Mouse (Mus musculus): ENCODE measurements at regions not wholly inside any gene's neighbourhood (a gene's known extent, or its start where the extent isn't known, plus 50 kb on each side); places are given as distances from the start of the nearest gene placed in this dataset.

DNA sequence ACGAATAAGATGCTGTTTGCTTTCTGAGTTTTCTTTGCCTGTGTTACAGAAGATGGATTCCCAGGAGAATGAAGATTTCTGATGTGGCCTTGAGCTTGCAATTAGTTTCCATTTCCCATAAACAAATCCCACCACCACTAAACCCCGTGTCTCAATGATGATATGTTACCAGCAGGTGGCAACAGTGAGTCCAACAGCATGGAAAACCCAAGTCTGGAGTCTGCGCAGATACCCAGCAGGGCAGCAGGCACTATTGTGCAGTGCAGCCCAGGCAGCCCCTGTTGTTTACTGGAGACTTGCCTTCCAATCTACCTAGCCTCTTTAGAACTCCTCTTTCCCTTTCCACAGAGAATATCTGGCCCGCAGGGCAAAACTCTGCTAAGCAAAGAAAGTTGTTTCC lies 62.7 kb downstream of the Bmp2 start:
- Histone ChIP-seq H3K4me2 (no peak overlapping the region), H3K4me1 (no peaks in the 10 kb centered on the region), H3K9ac (no peak overlapping the region), H3K9me3 (no peaks in the 10 kb centered on the region), H3K27ac (replicated peaks) (no peak overlapping the region), H3K27me3 (replicated peaks) (no peaks in the 10 kb centered on the region), H3K4me3 (no peak overlapping the region), H3K36me3 (no peaks in the 10 kb centered on the region)
- WGBS, result 26% methylated on average over 4 of the region's 4 CpGs
- no peak for ATAC-seq (ENCODE audit: extremely low read depth, insufficient number of reproducible peaks, low FRiP score, low TSS enrichment)

DNA sequence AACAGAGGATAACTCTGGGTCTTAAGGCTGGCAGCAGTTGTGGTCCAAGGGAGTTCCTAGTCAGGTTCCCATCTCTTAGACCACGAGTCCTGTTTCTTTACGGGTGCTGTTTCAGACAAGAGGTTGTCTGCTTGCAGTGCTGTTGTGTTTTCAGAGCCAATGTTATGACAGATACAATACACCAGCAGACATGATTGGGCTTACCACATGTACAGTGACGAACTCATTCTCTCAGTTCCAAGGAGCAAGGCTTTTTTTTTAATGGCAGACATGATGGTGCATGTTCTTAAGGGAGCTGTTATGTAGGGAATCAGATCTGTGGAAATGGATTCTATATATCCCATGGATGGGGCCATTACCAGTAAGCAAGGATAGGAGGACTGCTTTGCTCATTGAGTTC lies 63.3 kb downstream of the Bmp2 start:
- Histone ChIP-seq H3K27ac (replicated peaks) (no peak overlapping the region), H3K4me3 (no peak overlapping the region), H3K9ac (no peak overlapping the region), H3K36me3 (no peaks in the 10 kb centered on the region), H3K9me3 (no peaks in the 10 kb centered on the region), H3K4me2 (no peak overlapping the region), H3K27me3 (replicated peaks) (no peaks in the 10 kb centered on the region), H3K4me1 (no peaks in the 10 kb centered on the region)
- no peak for ATAC-seq (ENCODE audit: extremely low read depth, insufficient number of reproducible peaks, low FRiP score, low TSS enrichment)
- WGBS, result 75% methylated on average over 3 of the region's 3 CpGs

DNA sequence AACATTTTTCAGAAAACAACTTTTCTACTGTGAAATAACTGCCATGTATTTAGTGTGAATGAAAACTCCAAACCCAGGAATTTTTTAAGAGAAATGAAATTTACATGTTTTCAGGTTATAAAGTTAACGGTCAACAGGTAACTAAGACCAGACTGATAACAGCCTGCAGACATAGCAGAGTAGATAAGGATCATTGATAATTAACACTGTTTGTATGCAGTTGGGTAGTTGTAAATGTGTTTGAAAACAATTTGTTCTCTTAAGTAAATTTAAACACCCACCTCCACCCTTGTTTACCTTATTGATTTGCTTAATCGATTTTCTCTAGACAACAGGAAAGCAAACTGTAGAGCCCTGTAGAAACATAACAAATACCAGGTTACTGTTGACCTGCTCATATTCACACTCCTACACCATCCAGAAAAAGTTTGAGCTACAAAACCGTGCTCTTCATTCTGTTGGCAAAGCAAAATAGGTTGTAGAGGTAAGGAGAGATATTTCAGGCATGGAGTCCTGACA lies 65.4 kb downstream of the Bmp2 start:
- no peak overlapping the region for H3K4me2 ChIP-seq
- no peak overlapping the region for H3K4me3 ChIP-seq
- no peaks in the 10 kb centered on the region for H3K27me3 ChIP-seq (replicated peaks)
- no peaks in the 10 kb centered on the region for H3K4me1 ChIP-seq
- WGBS, result 61% methylated on average over 3 of the region's 3 CpGs
- no peak for ATAC-seq (ENCODE audit: extremely low read depth, insufficient number of reproducible peaks, low FRiP score, low TSS enrichment)
- no peak overlapping the region for H3K27ac ChIP-seq (replicated peaks)
- H3K36me3 ChIP-seq, result no peaks in the 10 kb centered on the region
- H3K9ac ChIP-seq, result no peak overlapping the region
- no peaks in the 10 kb centered on the region for H3K9me3 ChIP-seq

DNA sequence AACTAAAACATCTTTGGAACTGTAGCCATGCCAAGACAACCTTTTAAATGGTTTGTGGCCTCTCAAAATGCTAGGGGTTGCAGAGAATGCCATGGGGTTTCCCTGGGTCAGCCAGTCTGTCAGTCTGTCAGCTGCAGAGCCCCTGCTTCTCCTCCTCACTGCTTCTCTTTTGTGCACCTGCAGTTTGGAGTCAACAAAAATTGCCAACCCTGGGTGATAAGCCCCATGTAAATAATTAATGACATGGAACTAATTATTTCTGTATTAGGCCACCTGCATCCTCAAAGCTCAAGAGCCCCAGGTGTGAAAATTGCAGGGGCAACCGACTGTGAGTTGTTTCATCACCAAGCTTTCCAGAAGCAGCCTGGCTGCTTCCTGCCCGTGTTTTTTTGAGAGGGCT lies 70.6 kb downstream of the Bmp2 start:
- no peaks in the 10 kb centered on the region for H3K36me3 ChIP-seq
- H3K4me3 ChIP-seq, result no peak overlapping the region
- ATAC-seq (ENCODE audit: extremely low read depth, insufficient number of reproducible peaks, low FRiP score, low TSS enrichment), result no peak
- no peak overlapping the region for H3K9ac ChIP-seq
- no peak overlapping the region for H3K4me2 ChIP-seq
- H3K27me3 ChIP-seq (replicated peaks), result no peaks in the 10 kb centered on the region
- 23% methylated on average over 2 of the region's 2 CpGs for WGBS
- H3K9me3 ChIP-seq, result no peaks in the 10 kb centered on the region
- no peak overlapping the region for H3K27ac ChIP-seq (replicated peaks)
- H3K4me1 ChIP-seq, result no peaks in the 10 kb centered on the region

DNA sequence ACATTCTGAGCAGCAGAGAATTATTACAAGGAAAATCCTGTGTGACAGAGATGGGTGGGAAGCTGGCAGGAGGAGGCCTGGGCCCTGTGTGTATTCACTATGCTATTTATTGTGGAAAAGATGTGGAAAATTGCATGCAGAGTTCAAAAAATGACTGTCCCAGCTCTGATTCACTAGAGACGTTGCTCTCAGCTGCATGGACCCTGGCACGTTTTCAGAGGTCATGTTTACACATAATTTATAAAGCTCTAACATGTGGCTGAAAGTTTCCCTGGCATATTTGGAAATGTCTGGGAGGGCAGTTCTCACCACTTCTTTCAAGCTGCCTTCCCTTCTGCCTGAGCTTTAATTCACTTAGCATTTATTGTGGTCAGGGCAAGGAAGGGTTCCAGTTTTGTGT lies 73.6 kb downstream of the Bmp2 start:
- H3K4me1 ChIP-seq, result no peaks in the 10 kb centered on the region
- 53% methylated on average over 2 of the region's 2 CpGs for WGBS
- H3K27ac ChIP-seq (replicated peaks), result no peak overlapping the region
- no peak overlapping the region for H3K9ac ChIP-seq
- no peaks in the 10 kb centered on the region for H3K27me3 ChIP-seq (replicated peaks)
- ATAC-seq (ENCODE audit: extremely low read depth, insufficient number of reproducible peaks, low FRiP score, low TSS enrichment), result no peak
- no peaks in the 10 kb centered on the region for H3K36me3 ChIP-seq
- H3K4me2 ChIP-seq, result no peak overlapping the region
- no peaks in the 10 kb centered on the region for H3K9me3 ChIP-seq
- no peak overlapping the region for H3K4me3 ChIP-seq

DNA sequence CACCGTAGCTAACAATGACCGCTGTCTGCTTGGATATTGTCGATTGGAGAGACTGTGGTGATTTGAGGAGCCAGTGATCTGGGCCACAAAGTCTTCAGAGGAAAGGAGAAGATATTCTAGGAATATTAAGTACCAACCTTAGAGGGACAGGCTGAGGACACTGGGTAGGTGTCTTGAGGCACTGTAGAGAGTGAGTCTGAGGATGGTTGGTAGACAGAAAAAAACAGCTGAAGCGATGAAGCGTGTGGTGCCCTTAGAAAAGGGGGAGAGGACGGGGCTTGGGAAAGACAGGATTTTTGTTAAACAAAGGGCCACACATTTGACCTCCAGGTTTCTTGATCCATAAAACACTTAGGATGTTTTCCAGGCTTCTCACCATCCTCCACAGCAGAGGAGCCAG lies 76.9 kb downstream of the Bmp2 start:
- ATAC-seq (ENCODE audit: extremely low read depth, insufficient number of reproducible peaks, low FRiP score, low TSS enrichment), result no peak
- H3K27me3 ChIP-seq (replicated peaks), result no peaks in the 10 kb centered on the region
- no peak overlapping the region for H3K27ac ChIP-seq (replicated peaks)
- H3K36me3 ChIP-seq, result no peaks in the 10 kb centered on the region
- H3K9me3 ChIP-seq, result no peaks in the 10 kb centered on the region
- no peaks in the 10 kb centered on the region for H3K4me1 ChIP-seq
- no peak overlapping the region for H3K4me3 ChIP-seq
- no peak overlapping the region for H3K9ac ChIP-seq
- WGBS, result 85% methylated on average over 6 of the region's 6 CpGs
- H3K4me2 ChIP-seq, result no peak overlapping the region

DNA sequence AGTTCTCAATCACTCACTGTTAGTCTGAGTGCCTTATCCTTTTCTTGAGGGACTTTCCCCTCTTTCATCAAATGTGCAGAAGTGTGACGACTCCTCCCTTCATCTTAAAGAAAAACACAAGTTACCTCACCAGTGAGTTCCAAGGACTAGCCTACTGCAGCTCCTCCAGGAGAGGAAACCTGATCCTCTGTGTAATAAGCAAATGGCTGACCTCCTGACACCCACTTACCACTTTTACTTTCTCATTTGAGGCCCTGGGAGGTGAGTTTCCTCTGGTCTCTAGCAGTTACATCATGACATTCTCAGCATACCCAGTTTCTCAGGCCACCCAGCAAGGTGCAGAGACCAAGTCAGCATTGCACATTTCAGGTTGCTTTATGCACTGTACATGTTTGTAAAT lies 83.5 kb downstream of the Bmp2 start:
- ATAC-seq (ENCODE audit: extremely low read depth, insufficient number of reproducible peaks, low FRiP score, low TSS enrichment), result no peak

DNA sequence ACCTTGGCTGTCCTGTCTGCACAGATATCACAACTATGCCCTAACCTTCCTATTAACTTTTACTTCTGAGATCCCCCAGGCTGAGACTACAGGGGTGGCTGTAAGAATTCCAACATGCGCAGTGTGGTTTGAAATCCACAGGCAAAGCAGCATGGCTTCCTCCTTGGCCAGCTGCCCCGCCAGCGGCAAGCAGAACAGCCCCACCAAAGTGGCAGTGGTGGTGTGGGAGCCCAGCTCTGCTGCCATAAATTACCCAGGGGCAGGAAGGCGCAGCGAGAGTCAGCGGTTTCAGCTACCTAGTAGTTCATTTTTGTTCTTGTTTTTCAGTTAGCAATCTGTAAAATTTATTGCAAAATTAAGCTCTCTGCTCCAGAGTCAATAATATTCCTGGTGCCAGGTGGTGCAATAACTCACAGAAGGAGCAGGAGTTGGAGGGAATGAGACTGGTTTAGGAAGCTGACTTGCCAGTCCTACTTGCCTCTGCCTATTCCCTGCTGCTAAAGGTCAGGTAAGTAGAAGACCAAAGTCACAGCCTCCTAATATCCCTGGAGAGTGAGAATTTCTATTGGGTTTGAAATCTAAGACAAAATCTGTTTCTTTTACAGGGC lies 98.0 kb downstream of the Bmp2 start:
- ATAC-seq (ENCODE audit: extremely low read depth, insufficient number of reproducible peaks, low FRiP score, low TSS enrichment), result no peak
- H3K4me3 ChIP-seq, result no peak overlapping the region

More for the DNA sequence above, 83.5 kb downstream of the Bmp2 start:
- Histone ChIP-seq H3K4me2 (no peak overlapping the region), H3K27me3 (replicated peaks) (no peaks in the 10 kb centered on the region), H3K9me3 (no peaks in the 10 kb centered on the region), H3K4me3 (no peak overlapping the region), H3K36me3 (no peaks in the 10 kb centered on the region), H3K4me1 (no peaks in the 10 kb centered on the region; the same call in 1 of the 2 replicates), H3K27ac (replicated peaks) (no peak overlapping the region), H3K9ac (no peak overlapping the region)
- 12% methylated on average over 1 of the region's 1 CpGs for WGBS

DNA sequence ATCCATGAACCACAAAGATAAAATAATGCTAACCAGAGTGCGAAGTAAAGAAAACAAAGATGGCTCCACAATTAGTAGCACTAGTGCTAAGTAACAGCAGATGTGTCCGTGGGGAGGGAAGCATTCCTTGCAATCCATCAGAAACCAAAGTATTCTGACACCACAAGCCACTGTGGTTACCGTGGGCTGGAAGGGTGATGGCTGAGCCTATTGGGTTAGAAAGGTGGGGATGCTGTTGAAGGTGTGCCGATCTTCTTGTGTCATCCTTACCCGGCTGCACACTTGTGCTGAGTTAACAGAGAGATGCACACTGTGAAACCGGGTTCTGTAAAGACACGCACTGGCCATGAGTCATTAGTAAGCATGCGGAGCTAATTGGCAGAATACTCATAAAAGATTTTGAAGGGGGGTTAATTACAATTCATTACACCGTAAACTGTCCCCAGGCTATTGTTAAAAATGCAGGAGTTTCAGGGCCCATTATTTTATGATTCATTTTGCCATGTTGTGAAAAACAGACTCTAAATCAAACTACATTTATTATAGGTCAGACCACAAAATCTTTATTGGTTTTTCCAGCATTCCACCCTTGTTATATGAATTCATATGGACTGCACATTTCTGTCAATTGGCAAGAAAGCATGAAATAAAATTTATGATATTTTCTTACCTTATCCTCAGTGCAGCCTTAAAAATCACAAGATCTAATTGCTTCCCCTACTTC lies 114.5 kb downstream of the Bmp2 start:
- no peak for ATAC-seq (ENCODE audit: extremely low read depth, insufficient number of reproducible peaks, low FRiP score, low TSS enrichment)
- 79% methylated on average over 9 of the region's 9 CpGs for WGBS

More for the DNA sequence above, 98.0 kb downstream of the Bmp2 start:
- H3K4me2 ChIP-seq, result no peak overlapping the region
- no peaks in the 10 kb centered on the region for H3K27me3 ChIP-seq (replicated peaks)
- H3K9me3 ChIP-seq, result no peaks in the 10 kb centered on the region
- H3K4me1 ChIP-seq, result no peaks in the 10 kb centered on the region
- no peak overlapping the region for H3K9ac ChIP-seq
- WGBS, result 86% methylated on average over 6 of the region's 6 CpGs
- H3K27ac ChIP-seq (replicated peaks), result no peak overlapping the region
- H3K36me3 ChIP-seq, result no peaks in the 10 kb centered on the region

DNA sequence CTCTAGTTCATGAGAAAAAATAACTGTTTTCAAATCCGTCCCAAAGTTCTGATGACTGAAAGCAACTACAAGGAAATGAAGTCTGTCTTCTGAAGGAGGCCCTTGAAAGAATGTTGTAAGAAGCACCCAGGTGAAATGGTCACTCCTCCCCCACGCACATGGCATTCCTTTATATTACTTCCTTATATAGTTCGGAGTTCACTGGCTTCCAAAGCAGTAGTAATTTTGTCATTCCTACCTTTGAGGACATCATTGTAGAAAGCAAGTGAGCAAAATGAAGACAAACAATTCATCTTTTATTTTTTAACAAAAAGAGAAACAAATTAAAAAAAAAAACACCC lies 115.1 kb downstream of the Bmp2 start:
- Histone ChIP-seq H3K36me3 (no peaks in the 10 kb centered on the region), H3K4me3 (no peak overlapping the region), H3K9me3 (no peaks in the 10 kb centered on the region), H3K9ac (no peak overlapping the region), H3K27me3 (replicated peaks) (no peaks in the 10 kb centered on the region), H3K27ac (replicated peaks) (no peak overlapping the region), H3K4me2 (no peak overlapping the region), H3K4me1 (no peaks in the 10 kb centered on the region)
- no peak for ATAC-seq (ENCODE audit: extremely low read depth, insufficient number of reproducible peaks, low FRiP score, low TSS enrichment)
- 76% methylated on average over 3 of the region's 3 CpGs for WGBS

More for the DNA sequence above, 114.5 kb downstream of the Bmp2 start:
- Histone ChIP-seq H3K9me3 (no peaks in the 10 kb centered on the region), H3K27me3 (replicated peaks) (no peaks in the 10 kb centered on the region), H3K9ac (no peak overlapping the region), H3K4me3 (no peak overlapping the region), H3K36me3 (no peaks in the 10 kb centered on the region), H3K27ac (replicated peaks) (no peak overlapping the region), H3K4me2 (no peak overlapping the region), H3K4me1 (no peaks in the 10 kb centered on the region)

DNA sequence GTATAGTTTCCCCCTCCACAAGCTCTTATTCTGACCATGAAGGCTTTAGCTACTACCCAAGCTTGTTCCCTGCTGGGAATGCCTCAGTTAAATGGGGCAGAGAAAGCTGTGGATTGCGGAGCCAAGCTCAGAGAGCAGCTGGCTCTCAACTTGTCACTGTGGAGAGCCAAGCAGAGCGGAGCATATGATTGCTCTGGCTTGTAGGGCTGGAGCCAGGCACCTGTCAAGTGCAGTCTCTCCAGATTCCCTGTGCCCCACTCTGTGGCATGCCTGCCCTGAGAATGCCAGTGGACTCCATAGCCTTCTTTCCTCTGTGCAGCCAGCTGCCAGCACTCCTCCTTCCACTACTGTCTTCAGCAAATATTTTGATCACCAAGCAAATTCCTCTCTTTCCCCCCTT lies 117.9 kb downstream of the Bmp2 start:
- Histone ChIP-seq H3K4me3 (no peak overlapping the region), H3K4me1 (no peaks in the 10 kb centered on the region), H3K4me2 (no peak overlapping the region), H3K36me3 (no peaks in the 10 kb centered on the region), H3K27me3 (replicated peaks) (no peaks in the 10 kb centered on the region), H3K9me3 (no peaks in the 10 kb centered on the region), H3K27ac (replicated peaks) (no peak overlapping the region), H3K9ac (no peak overlapping the region)
- no peak for ATAC-seq (ENCODE audit: extremely low read depth, insufficient number of reproducible peaks, low FRiP score, low TSS enrichment)
- 53% methylated on average over 2 of the region's 2 CpGs for WGBS

DNA sequence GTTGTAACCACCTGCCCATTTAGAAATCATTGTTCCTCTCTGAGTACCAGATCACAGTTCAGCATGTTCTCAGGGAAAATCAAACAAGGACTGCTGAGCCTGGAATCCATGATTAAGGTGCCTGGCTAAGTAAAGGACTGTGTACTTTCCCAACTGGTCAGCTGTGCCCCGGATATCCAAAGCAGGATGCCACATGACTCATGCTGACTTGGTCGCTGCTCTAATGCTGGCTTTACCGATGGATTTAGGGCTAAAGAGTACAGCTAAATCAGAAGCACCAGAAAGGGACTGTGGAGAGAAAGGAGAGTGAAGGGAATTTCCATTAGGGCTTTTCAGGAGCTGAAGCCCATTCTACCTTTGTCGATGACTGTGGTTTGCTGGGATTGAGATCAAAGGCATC lies 119.6 kb downstream of the Bmp2 start:
- Histone ChIP-seq H3K4me1 (no peaks in the 10 kb centered on the region), H3K36me3 (no peaks in the 10 kb centered on the region), H3K9ac (no peak overlapping the region), H3K4me2 (no peak overlapping the region), H3K27ac (replicated peaks) (no peak overlapping the region), H3K4me3 (no peak overlapping the region), H3K27me3 (replicated peaks) (no peaks in the 10 kb centered on the region), H3K9me3 (no peaks in the 10 kb centered on the region)
- WGBS, result 75% methylated on average over 4 of the region's 4 CpGs
- ATAC-seq (ENCODE audit: extremely low read depth, insufficient number of reproducible peaks, low FRiP score, low TSS enrichment), result no peak

All from heart, embryonic 13.5 days (tissue).